Mouse (Mus musculus) cerebellum, adult 11-12 months (tissue): ENCODE measurements around the gene Gm4340.
"Not testable (repeated sequence)": the region's sequence is repeated elsewhere in the genome, so short reads cannot be mapped to it uniquely, and the experiment has no call there.

ENCODE experiments used
- DNase-seq: peaks from one replicate; pipeline ENCODE4 v3.0.0; 2022

Gene Gm4340

DNA sequence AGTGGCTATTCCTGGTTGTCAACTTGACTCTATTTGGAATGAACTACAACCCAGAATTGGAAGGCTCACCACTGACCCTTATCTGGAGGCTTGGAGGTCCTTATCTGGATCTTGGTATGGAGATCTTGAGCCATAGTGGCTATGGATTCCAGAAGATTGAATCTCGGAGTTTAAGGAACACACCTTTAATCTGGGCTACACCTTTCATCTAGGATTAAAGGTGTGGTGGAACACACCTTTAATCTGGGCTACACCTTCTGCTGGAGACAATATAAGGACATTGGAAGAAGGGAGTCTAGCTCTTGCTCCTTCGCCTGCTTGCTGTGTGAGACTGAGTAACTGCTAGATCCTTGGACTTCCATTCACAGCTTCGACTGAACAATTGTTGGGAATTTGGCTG is at the start of gene Gm4340:
Gene Gm4340, plus strand, starts transcription at position 301 of the 400 bp plus-strand sequence.
- not testable (repeated sequence) for DNase-seq

DNA sequence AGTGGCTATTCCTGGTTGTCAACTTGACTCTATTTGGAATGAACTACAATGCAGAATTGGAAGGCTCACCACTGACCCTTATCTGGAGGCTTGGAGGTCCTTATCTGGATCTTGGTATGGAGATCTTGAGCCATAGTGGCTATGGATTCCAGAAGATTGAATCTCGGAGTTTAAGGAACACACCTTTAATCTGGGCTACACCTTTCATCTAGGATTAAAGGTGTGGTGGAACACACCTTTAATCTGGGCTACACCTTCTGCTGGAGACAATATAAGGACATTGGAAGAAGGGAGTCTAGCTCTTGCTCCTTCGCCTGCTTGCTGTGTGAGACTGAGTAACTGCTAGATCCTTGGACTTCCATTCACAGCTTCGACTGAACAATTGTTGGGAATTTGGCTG is 42.6 kb upstream of the Gm4340 start, which contains the start of gene Gm6763:
Gene Gm6763, plus strand, starts transcription at position 301 of the 400 bp plus-strand sequence.
- DNase-seq: not testable (repeated sequence)

DNA sequence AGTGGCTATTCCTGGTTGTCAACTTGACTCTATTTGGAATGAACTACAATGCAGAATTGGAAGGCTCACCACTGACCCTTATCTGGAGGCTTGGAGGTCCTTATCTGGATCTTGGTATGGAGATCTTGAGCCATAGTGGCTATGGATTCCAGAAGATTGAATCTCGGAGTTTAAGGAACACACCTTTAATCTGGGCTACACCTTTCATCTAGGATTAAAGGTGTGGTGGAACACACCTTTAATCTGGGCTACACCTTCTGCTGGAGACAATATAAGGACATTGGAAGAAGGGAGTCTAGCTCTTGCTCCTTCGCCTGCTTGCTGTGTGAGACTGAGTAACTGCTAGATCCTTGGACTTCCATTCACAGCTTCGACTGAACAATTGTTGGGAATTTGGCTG is 34.1 kb upstream of the Gm4340 start, which contains the start of gene Gm8764:
Gene Gm8764, plus strand, starts transcription at position 301 of the 400 bp plus-strand sequence.
- not testable (repeated sequence) for DNase-seq

DNA sequence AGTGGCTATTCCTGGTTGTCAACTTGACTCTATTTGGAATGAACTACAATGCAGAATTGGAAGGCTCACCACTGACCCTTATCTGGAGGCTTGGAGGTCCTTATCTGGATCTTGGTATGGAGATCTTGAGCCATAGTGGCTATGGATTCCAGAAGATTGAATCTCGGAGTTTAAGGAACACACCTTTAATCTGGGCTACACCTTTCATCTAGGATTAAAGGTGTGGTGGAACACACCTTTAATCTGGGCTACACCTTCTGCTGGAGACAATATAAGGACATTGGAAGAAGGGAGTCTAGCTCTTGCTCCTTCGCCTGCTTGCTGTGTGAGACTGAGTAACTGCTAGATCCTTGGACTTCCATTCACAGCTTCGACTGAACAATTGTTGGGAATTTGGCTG is 25.6 kb upstream of the Gm4340 start, which contains the start of gene Gm21304:
Gene Gm21304, plus strand, starts transcription at position 301 of the 400 bp plus-strand sequence.
- not testable (repeated sequence) for DNase-seq

DNA sequence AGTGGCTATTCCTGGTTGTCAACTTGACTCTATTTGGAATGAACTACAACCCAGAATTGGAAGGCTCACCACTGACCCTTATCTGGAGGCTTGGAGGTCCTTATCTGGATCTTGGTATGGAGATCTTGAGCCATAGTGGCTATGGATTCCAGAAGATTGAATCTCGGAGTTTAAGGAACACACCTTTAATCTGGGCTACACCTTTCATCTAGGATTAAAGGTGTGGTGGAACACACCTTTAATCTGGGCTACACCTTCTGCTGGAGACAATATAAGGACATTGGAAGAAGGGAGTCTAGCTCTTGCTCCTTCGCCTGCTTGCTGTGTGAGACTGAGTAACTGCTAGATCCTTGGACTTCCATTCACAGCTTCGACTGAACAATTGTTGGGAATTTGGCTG is 17.1 kb upstream of the Gm4340 start, which contains the start of gene Gm21312:
Gene Gm21312, plus strand, starts transcription at position 301 of the 400 bp plus-strand sequence.
- not testable (repeated sequence) for DNase-seq

DNA sequence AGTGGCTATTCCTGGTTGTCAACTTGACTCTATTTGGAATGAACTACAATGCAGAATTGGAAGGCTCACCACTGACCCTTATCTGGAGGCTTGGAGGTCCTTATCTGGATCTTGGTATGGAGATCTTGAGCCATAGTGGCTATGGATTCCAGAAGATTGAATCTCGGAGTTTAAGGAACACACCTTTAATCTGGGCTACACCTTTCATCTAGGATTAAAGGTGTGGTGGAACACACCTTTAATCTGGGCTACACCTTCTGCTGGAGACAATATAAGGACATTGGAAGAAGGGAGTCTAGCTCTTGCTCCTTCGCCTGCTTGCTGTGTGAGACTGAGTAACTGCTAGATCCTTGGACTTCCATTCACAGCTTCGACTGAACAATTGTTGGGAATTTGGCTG is 8.6 kb upstream of the Gm4340 start, which contains the start of gene Gm20765:
Gene Gm20765, plus strand, starts transcription at position 301 of the 400 bp plus-strand sequence.
- not testable (repeated sequence) for DNase-seq

DNA sequence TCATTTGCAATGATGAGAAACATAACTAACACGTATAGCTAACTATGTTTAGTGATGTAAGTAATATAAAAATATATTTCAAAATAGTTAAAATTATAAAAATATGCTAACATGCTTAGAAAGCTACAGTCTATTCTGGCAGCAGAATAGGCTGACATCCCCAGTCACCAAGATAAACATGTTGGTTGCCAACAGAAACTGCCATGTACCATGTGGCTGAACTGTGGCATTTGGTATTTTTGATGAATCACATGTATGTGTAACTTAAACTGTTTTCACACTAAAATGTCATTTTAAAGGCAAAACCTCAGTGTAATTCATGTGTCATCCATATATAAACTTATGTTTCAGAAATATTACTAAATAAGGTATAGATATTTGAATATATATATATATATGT is 15.8 kb downstream of the Gm4340 start:
- DNase-seq: no peak

DNA sequence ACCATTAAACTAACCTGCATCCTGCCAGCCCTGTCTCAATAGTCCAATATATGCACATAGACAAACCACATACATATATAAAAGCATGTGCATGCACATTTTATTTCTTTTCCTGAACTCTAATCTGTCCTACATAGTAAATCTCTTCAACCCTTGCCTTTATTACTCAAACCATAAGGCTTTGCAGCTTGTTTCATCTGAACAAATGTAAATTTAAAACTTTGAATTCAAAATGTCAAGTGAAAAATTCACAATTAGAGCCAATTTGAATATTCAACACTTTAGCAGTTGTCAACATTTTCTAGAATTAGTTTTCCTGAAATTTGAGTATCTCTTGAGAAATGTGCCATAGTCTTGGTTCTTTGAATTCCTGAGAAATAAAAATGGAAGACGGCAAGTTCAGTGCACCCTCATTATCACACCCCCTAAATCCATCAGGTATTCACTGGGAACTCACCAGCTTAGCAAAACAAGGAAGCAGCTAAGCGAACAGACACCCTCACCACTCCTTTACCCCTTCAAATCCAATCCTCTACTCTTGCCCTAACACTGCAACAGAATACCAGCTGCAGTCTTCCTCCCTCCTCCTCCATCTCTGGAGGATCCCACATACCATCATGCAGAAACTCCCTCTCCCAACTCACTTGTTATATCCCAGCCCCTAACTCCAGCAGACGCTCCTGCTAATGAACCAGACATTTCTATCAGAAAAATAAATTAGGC is 16.6 kb downstream of the Gm4340 start:
- DNase-seq: no peak

DNA sequence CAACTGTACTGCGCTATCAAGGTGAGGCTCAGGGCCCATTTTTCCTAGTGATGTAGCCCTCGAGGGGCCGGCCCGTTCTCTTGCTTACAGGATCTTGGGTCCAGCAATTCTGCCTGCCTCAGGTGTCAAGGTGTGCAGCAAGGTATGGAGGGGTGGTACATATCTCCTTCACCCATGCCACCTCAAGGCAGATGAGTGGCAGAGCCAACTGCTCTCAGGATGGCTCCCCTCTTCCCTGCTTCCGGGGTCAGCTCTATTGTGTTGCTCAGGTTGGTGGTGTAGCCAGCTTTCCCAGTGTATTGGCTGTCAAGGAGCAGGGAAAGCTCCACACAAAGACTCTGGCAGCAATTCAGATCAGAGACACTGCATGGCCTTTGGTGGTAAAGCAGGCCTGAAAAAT is 20.7 kb downstream of the Gm4340 start:
- no peak for DNase-seq

DNA sequence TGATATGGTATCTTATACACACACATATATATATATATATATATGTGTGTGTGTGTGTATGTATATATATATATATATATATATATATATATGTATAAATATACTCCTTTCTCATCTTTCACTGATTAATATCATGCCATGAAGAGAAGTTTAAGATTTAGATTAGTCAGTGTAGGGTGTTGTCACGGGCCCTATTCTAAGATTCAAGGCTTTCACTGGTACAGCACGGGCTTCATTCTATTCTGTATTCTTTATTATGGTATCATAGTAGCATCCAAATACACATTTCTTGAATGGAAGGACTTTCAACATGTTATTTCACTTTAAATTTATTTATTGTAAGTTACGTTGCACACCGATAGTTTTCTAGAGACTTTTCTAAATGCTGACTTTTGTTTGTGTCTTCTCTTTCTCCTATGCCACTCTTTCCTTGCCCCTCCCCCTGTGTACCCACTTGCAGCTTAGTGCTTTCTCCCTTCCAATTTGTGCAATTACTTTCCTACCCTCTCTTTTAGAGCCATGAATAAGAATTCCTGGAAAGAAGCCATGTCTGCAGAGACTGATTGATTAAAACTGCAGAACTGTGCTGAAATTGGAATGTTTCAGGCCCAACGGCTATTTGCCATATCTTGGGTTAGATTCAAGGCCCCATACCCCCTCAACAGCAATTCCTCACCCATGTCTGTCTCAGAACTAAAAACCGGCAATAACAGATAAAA is 26.6 kb downstream of the Gm4340 start:
- DNase-seq: no peak
